Mouse (Mus musculus) thymus, postnatal 36 days (tissue): ENCODE data around the gene Arid4a.
A peak's percentile ranks its signal among the peaks of the same experiment; 100 is the strongest.

Source experiments
- DNase-seq, 2 experiments: peaks; one replicate each; pipeline ENCODE4 v3.0.0; 2022; ENCODE audit warnings: mixed read lengths in 2 of 2

Arid4a gene

GRCm38 (mm10) chr12:71015363-71016210 is at the start of gene Arid4a:
TSS of gene Arid4a (plus strand) at chr12:71015990.
- DNase-seq = peak; percentile 92 to 97

DNA sequence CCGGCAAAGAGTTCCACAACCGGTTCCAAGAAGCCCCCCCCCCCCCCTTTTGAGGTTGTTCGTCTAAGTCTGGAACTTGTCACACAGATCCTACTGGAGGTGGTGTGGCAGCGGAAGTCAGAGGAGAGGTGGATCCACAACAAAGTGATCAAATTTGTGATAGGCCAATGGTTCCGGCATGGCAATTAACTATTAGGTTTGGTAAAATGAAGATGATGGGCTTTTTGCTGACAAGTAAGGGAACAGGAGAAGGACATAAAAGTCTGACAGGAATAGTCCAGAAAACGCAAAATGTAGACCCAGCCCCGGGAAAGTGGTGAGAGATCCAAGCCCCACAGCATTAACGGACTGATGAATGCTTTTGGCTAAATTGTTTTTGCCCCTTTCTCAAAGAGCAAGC is 48.2 kb upstream of the Arid4a start:
- no peak for DNase-seq

- DNase-seq = peak; percentile 88
Observed at GRCm38 (mm10) chr12:70968141-70968790, 47.5 kb upstream of the Arid4a start.

- DNase-seq = peak; percentile 82 to 85
Observed at GRCm38 (mm10) chr12:70968791-70969307, 46.9 kb upstream of the Arid4a start.

GRCm38 (mm10) chr12:70969485-70970184 is 46.2 kb upstream of the Arid4a start:
- peak; percentile 57 to 63 for DNase-seq

- no peak for DNase-seq
Observed at GRCm38 (mm10) chr12:70973831-70974230, 42.0 kb upstream of the Arid4a start.

- DNase-seq = peak; percentile 86 to 92
Observed at GRCm38 (mm10) chr12:70974441-70975266, 41.1 kb upstream of the Arid4a start, which contains the start of gene Psma3. TSS of gene Psma3 (plus strand) at chr12:70974621.

DNA sequence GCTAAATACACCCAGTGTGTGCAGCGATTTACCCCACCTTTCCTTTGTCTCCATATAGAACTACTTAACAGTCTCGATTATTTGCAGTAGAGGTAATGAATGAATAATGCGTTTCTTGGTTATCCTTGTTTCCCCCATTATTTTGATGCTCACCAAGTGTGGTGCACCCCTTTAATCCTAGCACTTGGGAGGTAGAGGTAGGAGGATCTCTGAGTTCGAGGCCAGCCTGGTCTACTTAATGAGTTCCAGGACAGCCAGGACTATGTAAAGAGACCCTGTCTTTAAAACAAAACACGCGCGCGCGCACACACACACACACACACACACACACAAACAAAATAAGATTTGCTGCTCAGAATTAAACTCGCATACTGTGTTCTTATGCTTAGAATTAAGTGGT is 40.4 kb upstream of the Arid4a start:
- no peak for DNase-seq

DNA sequence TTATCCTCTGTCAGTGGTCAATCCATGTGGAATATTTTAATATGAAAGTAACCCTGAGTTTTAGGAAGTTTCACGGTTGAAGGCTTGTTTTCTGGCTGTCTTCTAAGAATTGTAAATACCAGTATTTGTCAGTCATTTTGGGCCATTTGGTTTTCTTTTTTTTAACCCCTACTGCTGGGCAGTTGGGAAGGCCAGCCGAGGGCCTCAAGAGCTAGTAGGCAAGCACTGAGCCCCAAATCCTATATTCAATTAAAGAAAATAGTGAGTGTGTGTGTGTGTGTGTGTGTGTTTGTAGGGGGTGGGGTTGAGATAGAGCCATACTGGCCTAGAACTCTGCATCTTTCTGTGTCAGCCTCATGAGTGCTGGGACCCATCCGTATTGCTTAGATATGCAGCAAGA is 39.9 kb upstream of the Arid4a start:
- no peak for DNase-seq

DNA sequence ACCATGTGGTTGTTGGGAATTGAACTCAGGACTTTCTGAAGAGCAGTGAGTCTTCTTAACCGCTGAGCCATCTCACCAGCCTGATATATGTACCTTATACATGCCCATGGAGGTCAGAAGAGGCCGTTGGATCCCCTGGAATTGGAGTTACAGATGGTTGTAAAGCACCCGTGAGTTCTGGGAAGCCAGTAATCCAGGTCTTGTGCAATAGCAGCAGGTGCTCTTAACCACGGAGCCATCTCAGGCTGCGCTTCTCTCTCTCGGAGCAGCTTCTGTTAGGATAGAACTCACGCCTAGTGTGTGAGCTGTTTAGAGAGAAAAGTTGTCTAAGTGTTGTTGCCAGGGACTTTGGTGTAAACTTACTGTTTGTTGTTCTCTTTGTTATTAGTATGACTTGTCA is 37.4 kb upstream of the Arid4a start:
- DNase-seq = no peak

GRCm38 (mm10) chr12:70984855-70985550 is 30.8 kb upstream of the Arid4a start:
- DNase-seq = no peak

DNA sequence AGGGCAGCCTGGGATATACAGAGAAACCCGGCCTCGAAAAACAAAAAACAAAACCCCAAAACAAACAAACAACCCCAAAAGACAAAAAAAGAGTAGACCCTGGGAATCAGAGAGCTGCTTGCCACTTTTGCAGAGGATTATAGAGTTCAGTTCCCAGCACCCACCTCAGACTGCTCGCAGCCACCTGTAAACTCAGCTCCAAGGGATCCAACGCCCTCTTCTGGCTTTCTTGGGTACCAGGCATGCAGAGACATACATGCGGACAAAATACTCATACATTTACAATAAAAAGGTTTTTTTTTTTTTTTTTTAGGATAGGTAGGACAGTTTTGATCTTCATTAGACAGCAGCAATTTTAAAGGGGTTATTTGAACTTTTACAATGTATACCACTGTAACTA is 18.6 kb upstream of the Arid4a start:
- DNase-seq = no peak

GRCm38 (mm10) chr12:70999423-70999903 is 16.3 kb upstream of the Arid4a start:
- peak in 1 of 2 experiments; percentile 20 for DNase-seq

DNA sequence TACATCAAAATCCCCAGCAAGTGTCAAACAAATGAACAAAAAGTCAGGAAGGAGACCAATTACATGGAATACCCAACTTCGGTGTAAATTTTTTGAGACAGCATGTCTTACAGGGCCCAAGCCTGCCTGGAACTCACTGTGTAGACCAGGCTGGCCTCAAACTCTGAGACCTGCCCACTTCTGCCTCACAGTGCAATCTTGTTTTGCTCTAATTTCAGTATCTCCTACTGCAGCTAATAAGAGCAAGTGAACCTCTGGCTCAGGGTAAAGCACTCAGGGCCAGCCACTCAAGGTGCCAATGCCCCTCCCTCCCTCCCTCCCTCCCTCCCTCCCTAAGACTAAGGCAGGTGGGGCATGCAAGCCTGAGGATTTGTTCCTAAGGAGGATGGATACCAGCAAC is 15.4 kb upstream of the Arid4a start:
- DNase-seq = no peak

- DNase-seq = no peak
Observed at GRCm38 (mm10) chr12:71001456-71001855, 14.3 kb upstream of the Arid4a start.

DNA sequence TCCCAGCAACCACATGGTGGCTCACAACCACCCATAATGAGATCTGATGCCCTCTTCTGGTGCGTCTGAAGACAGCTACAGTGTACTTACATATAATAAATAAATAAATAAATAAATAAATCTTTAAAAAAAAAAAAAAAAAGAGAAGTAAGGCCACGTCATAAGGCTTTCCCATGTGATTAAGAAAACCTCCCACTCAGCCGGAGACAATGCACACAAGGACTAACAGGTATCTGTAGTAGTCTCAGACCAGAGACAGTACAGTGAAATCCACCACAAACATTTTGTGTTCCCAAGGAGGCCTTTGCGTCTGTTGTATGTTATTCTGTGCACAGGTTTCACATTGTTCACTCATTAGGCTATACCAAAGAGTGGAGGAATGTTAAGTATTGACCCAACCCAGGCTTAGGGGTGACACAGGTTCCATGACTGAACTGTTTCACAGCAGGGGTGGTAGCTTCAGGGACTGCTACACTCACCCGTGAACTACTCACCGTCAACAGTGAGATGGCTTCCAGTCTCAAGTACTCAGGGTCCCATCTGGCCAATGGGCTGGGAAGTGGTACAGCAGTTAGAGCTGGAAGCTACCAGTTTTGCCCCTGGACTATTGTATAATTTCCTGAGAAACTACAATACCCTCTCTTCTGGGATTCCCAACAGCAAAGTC is 11.9 kb upstream of the Arid4a start:
- no peak for DNase-seq

DNA sequence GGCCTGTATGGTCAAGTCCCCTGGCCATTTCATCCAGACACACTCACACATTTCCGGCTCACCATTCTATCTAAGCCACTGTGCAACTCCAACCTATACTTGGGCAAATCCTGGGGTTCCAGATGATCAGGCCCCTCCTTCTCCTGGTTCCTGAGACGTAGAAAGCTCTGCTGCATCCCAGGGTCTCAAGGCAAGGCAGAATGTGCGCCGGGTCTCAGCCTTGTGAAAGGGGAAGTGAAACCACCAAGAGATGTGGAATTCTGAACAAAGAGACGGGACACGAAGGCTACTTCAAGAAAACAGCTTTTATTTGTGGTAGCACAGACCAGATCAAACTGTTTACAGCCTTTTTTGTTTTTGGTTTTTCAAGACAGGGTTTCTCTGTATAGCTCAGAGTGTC is 9.6 kb upstream of the Arid4a start:
- DNase-seq = no peak

DNA sequence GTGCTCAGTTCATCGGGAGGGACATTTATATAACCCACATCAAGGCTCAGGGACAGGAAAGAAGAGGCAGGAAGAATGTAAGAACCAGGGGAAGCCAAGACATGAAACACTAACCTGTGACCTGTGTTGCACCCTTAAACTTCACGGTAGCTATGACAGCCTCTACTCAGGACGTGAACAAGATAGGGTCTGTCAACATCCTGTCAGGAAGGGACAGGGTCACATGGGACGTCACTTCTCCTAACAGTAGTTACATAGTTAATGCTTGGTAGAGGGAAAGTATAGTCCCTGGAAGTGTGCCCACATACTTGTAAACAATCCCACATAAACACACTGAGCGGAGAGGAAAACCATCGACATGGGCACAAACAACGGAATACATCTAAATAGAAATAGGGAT is 8.9 kb upstream of the Arid4a start:
- no peak for DNase-seq

GRCm38 (mm10) chr12:71009769-71010168 is 6.0 kb upstream of the Arid4a start:
- DNase-seq = no peak

DNA sequence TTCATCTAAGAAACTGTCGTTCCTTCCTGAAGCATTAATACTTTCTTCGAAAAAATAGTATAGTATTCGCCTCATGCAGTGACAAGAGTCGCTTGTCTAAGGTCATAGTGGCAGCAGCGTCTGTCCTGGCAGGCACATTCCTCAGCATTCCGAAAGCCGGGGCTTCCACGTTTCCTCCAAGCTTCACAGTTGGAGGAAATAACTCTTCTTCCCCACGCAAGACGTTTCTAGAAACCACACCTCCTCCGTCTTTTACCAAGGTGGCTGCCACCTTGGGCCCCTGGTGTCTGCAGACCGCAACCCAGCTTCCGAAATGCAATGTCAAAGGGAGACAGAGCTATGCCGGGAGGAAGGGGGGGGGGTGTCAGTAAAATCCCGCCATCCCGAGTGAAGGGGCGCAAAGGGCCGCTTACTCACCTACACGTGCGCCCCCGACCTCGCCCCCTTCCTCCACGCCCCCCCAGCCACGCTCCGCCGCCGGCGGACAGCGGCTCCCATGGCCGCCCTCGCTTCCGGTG is 886 bp upstream of the Arid4a start:
- no peak for DNase-seq

DNA sequence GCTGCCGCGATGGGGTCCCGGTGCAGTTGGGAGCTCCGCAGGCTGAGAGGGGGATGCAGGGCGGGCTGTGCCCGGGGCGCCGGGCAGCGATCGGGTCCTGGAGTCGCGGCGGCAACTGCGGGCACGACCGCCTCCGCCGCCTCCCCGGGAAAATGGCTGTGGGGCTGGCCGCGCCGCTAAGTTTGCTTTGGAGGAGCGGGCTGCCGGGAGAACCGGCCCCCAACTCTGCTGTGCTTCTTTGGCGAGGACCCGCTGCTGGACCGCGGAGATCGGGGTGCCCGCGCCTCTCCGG is 367 bp downstream of the Arid4a start:
- DNase-seq = no peak
